Mouse (Mus musculus) spleen, postnatal 0 days (tissue): ENCODE measurements around the gene Lmcd1. TPM values are rescaled to one million over a fixed set of nuclear protein-coding genes. Genes with fewer than 3 reads are reported as not detected.

Experiments used
- polyA plus RNA-seq: library from polyadenylated mRNA; unstranded; fragments of >200 nt; fragmentation: Nextera tagmentation; extraction: Ambion mirVana; gene quantifications from 2 replicates; pipeline ENCODE4 v1.2.1, GENCODE M21; 2015

Gene Lmcd1
- 13.2 and 20.1 TPM in 2 replicates for polyA plus RNA-seq

GRCm38 (mm10) chr6:112273501-112274205 lies at the start of gene Lmcd1:
TSS of gene Lmcd1 (plus strand) at chr6:112273758.

Other genes starting within 250 kb of the Lmcd1 start
- 1.6 and 2.1 TPM in 2 replicates for gene Ssu2, start 114.3 kb downstream of the Lmcd1 start, polyA plus RNA-seq
- 0.41 and 0.58 TPM in 2 replicates for gene Cav3, start 185.7 kb downstream of the Lmcd1 start, polyA plus RNA-seq
- gene Oxtr, start 216.2 kb downstream of the Lmcd1 start, polyA plus RNA-seq, result 0.11 and 0.18 TPM in 2 replicates